Mouse (Mus musculus): ENCODE results near the gene 4930524J08Rik.

4930524J08Rik gene

GRCm38 (mm10) chr5:100005431-100005830 is 26.6 kb downstream of the 4930524J08Rik start:
- DNase-seq (ENCODE audit: low spot score in 2 of 2): no peak

DNA sequence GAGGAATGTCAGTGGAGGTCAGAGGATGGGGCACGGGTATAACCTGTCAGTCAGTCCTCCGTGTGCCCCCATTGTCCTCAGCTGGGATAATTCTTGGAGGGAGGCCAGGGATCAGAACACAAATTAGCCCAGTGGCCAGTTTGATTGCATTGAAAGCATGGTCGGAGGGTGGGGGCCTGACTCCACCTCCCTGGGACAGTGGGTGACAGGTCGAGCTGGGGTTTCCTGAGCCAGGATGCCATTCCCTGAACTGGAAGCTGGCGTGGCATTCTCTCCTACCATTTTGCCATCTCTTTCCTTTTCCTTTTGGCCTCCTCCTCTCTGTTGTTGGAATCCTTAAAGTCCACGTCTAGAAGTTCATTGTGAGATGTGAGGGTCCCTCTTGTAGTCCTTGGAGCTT is 27.0 kb downstream of the 4930524J08Rik start:
- no peak for DNase-seq (ENCODE audit: low spot score in 2 of 2)

GRCm38 (mm10) chr5:100006324-100007039 is 27.6 kb downstream of the 4930524J08Rik start:
- no peak for DNase-seq (ENCODE audit: low spot score in 2 of 2)

- DNase-seq (ENCODE audit: low spot score in 2 of 2): no peak
Observed at GRCm38 (mm10) chr5:100007040-100007375, 28.1 kb downstream of the 4930524J08Rik start.

DNA sequence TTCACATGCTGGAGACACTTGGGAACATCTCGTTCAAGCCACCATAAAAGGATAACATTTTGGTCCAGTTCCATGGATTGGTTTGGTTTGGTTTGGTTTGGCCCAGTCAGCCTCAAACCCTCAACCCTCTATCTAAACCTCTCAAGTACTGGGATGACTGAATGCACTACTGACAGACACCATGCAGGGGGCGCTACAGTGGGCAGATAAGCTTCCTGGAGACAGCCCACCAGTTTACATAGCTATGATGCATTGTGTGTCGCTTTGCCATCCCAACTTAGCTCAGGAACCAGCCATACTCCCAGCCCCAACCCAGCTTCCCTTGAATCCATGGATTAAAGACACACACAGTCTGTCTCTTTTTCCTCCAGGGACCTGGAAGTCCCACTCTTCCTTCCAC is 29.6 kb downstream of the 4930524J08Rik start:
- DNase-seq (ENCODE audit: low spot score in 2 of 2): no peak

DNA sequence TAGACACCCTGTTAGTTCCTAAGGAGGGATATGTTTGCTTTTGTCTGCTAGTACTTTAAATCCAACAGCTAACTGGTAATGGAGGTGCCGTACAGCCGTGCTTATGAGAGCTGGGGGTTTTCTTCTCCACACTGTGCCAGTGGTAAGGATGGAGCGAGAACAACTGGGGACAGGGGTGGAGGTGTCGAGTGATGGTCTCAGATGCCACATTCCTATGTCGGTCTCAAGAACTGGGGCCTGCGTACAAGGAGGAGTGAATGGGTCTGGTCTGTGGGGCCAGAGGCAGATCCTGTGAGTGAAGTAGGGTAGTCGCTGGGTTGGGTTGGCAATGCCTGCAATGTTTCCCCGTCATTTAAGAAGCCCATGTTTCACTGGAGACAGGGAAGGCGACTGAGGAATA is 33.7 kb downstream of the 4930524J08Rik start:
- no peak for DNase-seq (ENCODE audit: low spot score in 2 of 2)

DNA sequence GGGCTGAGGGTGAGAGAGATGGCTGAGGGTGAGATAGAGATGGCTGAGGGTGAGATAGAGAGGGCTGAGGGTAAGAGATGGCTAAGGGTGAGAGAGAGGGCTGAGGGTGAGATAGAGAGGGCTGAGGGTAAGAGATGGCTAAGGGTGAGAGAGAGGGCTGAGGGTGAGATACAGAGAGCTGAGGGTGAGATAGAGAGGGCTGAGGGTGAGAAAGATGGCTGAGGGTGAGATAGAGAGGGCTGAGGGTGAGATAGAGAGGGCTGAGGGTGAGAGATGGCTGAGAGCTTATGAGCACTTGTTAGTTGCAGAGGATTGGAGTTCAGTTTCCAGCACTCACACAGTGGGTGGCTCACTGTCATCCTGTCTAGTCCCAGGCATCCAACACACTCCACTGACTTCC is 41.2 kb downstream of the 4930524J08Rik start:
- DNase-seq (ENCODE audit: low spot score in 2 of 2): no peak

DNA sequence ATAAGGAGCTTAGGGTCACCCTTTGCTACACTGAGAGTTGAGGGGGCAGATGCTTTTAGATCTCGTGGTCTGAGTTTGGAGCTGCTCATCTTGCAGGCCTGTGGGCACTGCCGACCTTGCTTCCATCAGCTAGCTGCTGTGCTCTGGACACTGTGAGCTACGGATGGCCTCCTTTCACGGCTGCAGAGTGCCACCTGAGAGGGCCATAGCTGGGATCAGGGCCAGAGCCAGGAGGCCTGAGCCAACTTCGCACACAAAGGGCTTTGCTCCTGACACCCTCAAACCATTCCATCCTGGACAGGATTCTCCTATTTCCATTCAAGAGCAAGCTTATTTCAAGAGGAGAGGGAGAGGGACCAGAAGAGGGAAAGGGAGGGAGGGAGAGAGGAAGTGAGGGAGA is 45.5 kb downstream of the 4930524J08Rik start:
- no peak for DNase-seq (ENCODE audit: low spot score in 2 of 2)

DNA sequence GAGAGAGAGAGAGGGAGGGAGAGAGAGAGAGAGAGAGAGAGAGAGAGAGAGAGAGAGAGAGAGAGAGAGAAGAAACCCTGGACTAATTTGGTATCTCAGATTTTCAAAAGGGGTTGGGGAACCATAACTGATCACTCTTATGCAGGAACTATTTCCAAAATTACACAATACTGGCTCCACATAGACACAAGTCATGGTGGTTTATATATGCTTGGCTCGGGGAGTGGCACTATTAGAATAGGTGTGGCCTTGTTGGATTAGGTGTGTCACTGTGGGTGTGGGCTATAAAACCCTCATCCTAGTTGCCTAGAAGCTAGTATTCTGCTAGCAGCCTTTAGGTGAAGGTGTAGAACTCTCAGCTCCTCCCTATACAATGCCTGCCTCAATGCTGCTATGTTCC is 46.0 kb downstream of the 4930524J08Rik start:
- no peak for DNase-seq (ENCODE audit: low spot score in 2 of 2)

Measured in frontal cortex, postnatal 25 days (tissue).